Mouse (Mus musculus) heart, adult 8-10 months (tissue): ENCODE data around the gene Impg2. TPM values are rescaled to one million over a fixed set of nuclear protein-coding genes. Genes with fewer than 3 reads are reported as not detected.

ENCODE experiments used
- DNase-seq: peaks from one replicate; pipeline ENCODE4 v3.0.0; 2022; ENCODE audit warnings: low spot score
- total RNA-seq, 4 experiments: library from RNA; stranded (reverse); gene quantifications; 2 replicates each; pipeline ENCODE4 v1.2.4; 2022

Gene Impg2
- total RNA-seq, 4 experiments from 2014 or later: 0.11 to 0.16 (median 0.12) TPM; not detected in 1

DNA sequence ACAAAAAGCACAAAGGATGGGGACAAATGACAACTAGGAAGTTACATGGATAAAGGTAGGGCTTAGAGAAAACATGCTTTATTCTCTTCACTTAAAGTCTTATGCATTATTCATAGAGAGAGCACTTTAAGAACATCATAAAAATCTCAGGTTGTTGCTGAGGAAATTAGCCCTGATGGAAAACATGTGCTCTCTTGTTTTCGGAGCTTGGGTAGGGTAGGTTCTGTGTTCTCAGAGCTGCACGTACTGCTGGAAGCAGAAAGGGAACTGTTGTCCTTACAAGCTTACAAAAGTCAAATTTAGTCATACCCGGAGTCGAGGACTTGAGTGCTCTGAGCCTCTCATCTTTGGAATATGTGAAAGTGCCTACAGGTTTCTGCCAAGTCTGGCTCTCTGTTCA is 98.9 kb downstream of the Impg2 start:
- DNase-seq: no peak

DNA sequence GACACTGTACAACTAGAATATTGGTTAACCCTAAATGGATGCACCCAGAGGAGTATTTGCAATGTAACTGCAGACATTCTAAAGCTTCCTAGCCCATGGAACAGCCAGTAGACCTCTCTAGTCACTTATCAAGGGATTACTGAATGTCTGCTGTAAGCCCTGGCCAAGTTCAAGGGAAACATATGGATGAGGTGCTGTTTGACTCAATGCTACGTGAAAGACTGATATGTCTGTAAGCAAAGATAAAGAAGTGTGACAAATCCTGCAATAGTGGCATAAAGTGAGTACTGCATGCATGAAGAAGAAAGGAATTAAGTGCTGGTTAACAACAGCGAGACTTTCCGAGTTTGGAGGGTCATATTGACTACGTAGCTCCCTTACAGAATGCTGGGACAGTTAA is 100.1 kb downstream of the Impg2 start:
- no peak for DNase-seq

GRCm38 (mm10) chr16:56307575-56307974 is 103.5 kb downstream of the Impg2 start:
- no peak for DNase-seq

GRCm38 (mm10) chr16:56311291-56311690 is 107.2 kb downstream of the Impg2 start:
- DNase-seq: peak; percentile 19

Other genes with a start within 250 kb of the Impg2 start
- 100 to 1,000 TPM; 481 to 584 (median 542) TPM for gene Rpl24, start 238.0 kb upstream of the Impg2 start, total RNA-seq
- gene Zbtb11, start 230.4 kb upstream of the Impg2 start, total RNA-seq: 10 to 100 TPM in 3 of 4 experiments, 1 to 10 TPM in 1; 7.2 to 12.0 (median 11.1) TPM
- 10 to 100 TPM; 46.3 to 56.5 (median 47.5) TPM for gene Pcnp, start 174.6 kb upstream of the Impg2 start, total RNA-seq
- gene Trmt10c, start 166.5 kb upstream of the Impg2 start, total RNA-seq: 10 to 100 TPM in 3 of 4 experiments, 1 to 10 TPM in 1; 9.7 to 12.9 (median 11.9) TPM
- 10 to 100 TPM; 14.2 to 18.6 (median 17.4) TPM for gene Senp7, start 156.0 kb upstream of the Impg2 start, total RNA-seq